Mouse (Mus musculus) heart, adult 2 months (tissue): ENCODE data around the gene Tead2.

ENCODE experiments used
- CTCF ChIP-seq: fragments of 200-600 bp; IDR thresholded peaks from 2 replicates; pipeline ENCODE4 v1.8.1; 2022; ENCODE audit warnings: antibody characterized with exemption, mild to moderate bottlenecking, moderate library complexity
- EP300 ChIP-seq: fragments of 200-500 bp; IDR thresholded peaks from 2 replicates; pipeline ENCODE4 v1.6.1; 2011; ENCODE audit warnings: low read depth, low read length, control low read depth; ENCODE audit not compliant: insufficient read depth

- no peak for TF ChIP-seq CTCF
- TF ChIP-seq EP300, result no peak
These were observed 1.1 kb downstream of the Tead2 start for GRCm38 (mm10) chr7:45216442-45217183.
